Mouse (Mus musculus): ENCODE measurements around the gene Vmn2r6. TPM values are rescaled to one million over a fixed set of nuclear protein-coding genes. Genes with fewer than 3 reads are reported as not detected.

Gene Vmn2r6
- total RNA-seq (2023): not detected

DNA sequence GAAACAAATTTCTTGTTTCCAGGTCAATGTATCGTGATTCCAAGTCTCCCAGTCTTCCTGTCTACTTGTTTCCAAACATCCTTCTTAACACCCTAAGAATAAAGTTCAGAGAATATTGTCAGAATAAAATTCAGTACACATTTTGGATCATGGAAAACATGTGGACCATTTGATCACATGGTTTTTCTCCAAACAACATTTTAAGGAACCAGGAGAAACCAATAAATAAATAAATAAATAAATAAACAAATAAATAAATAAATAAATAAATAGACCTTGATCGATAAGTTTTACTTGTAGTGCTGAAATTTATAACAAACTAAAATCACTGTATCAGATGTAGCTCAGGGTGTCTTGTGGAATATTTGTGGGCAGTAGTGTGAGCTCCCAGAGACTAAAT, at the start of gene Vmn2r6:
Gene Vmn2r6 (minus strand): TSS at position 101 of the 400 bp plus-strand sequence.

DNA sequence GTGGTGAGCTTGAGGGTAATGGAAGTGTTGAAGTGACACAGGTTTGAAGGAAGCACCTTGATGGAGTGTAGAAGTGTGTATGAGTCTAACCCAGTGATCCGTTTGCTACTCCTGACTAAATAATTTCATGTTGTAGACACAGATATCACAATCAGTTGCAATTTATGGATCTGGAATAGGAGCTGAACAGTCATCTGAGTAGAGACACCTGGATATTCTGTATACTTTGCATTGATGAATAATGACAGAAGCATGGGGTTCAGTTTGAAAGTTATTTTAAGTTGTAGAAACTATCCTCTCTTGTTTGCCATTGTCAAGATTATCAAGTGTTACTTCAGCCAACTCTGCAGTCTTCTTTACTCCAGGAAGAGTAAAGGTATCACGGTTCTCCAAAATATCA, 55.9 kb downstream of the Vmn2r6 start, which contains the start of gene Vmn2r5:
Gene Vmn2r5 (minus strand): TSS at position 101 of the 400 bp plus-strand sequence.

Other genes with a start within 250 kb of the Vmn2r6 start
- gene Vmn2r4, start 150.5 kb downstream of the Vmn2r6 start, total RNA-seq (2023): not detected
- gene Vmn2r5, start 56.0 kb downstream of the Vmn2r6 start, total RNA-seq (2023): not detected

Measured in CD8-positive naive resting alpha-beta T cell, adult 57 days (primary cell).